Mouse (Mus musculus) neural tube, embryonic 15.5 days (tissue): Measurements from ENCODE around the gene Dnm3. TPM values are rescaled to one million over a fixed set of nuclear protein-coding genes. Genes with fewer than 3 reads are reported as not detected.

Experiments used
- ATAC-seq: fragments of 200-750 bp; cut with Nextera tagmentation; 2 replicates; pipeline ENCODE4 v1.8.0; 2017; ENCODE audit warnings: mild to moderate bottlenecking, moderate TSS enrichment, moderate library complexity; ENCODE audit not compliant: low FRiP score
- H3K27ac ChIP-seq: fragments of 300-500 bp; sonication (generic); replicated peaks from 2 replicates; pipeline ENCODE4 v1.5.1; 2015; ENCODE audit warnings: mild to moderate bottlenecking, inconsistent platforms
- H3K27me3 ChIP-seq: fragments of 300-500 bp; sonication (generic); replicated peaks from 2 replicates; pipeline ENCODE4 v1.6.1; 2015; ENCODE audit warnings: inconsistent platforms
- H3K36me3 ChIP-seq: fragments of 300-500 bp; sonication (generic); 2 replicates; pipeline ENCODE4 v1.6.1; 2015; ENCODE audit warnings: inconsistent platforms
- H3K4me1 ChIP-seq: fragments of 300-500 bp; sonication (generic); 2 replicates; pipeline ENCODE4 v1.6.1; 2015; ENCODE audit warnings: inconsistent platforms
- H3K4me2 ChIP-seq: fragments of 300-500 bp; sonication (generic); 2 replicates; pipeline ENCODE4 v1.6.1; 2015; ENCODE audit warnings: inconsistent platforms, mild to moderate bottlenecking, moderate library complexity
- H3K4me3 ChIP-seq: fragments of 300-500 bp; sonication (generic); replicated peaks from 2 replicates; pipeline ENCODE4 v1.5.1; 2015; ENCODE audit warnings: mild to moderate bottlenecking, inconsistent platforms
- H3K9ac ChIP-seq: fragments of 300-500 bp; sonication (generic); replicated peaks from 2 replicates; pipeline ENCODE4 v1.6.1; 2015; ENCODE audit warnings: mild to moderate bottlenecking, inconsistent platforms
- H3K9me3 ChIP-seq: fragments of 300-500 bp; sonication (generic); replicated peaks from 2 replicates; pipeline ENCODE4 v1.6.1; 2016; ENCODE audit warnings: inconsistent platforms
- WGBS: fragments of 180-500 bp; shearing (Covaris S2); methylation state at CpG from one replicate; pipeline ENCODE4 v1.1.7; 2015; ENCODE audit warnings: mixed read lengths; 5-methylcytosine and 5-hydroxymethylcytosine counted together
- polyA plus RNA-seq: library from polyadenylated mRNA; unstranded; fragments of >200 nt; fragmentation: Nextera tagmentation; extraction: Ambion mirVana; gene quantifications from 2 replicates; pipeline ENCODE4 v1.2.1, GENCODE M21; 2015

Gene Dnm3
- polyA plus RNA-seq, 1 experiment from 2014 or later, result 60.8 TPM

- Histone ChIP-seq H3K4me3 (no peak overlapping the region), H3K27ac (no peak overlapping the region), H3K4me2 (no peak overlapping the region), H3K27me3 (no peaks in the 10 kb centered on the region), H3K4me1 (no peaks in the 10 kb centered on the region), H3K36me3 (no peaks in the 10 kb centered on the region), H3K9ac (no peak overlapping the region), H3K9me3 (no peaks in the 10 kb centered on the region)
- WGBS, result 83% methylated on average over 8 of the region's 8 CpGs
- ATAC-seq, result no peak
Observed at GRCm38 (mm10) chr1:162094523-162095272, 383.1 kb downstream of the Dnm3 start.

GRCm38 (mm10) chr1:162093806-162094522 is 383.9 kb downstream of the Dnm3 start:
- no peak for ATAC-seq
- WGBS, result 63% methylated on average over 9 of the region's 9 CpGs
- Histone ChIP-seq H3K4me2 (no peak overlapping the region), H3K36me3 (no peaks in the 10 kb centered on the region), H3K9me3 (no peaks in the 10 kb centered on the region), H3K27ac (no peak overlapping the region), H3K27me3 (no peaks in the 10 kb centered on the region), H3K4me1 (no peaks in the 10 kb centered on the region), H3K9ac (no peak overlapping the region), H3K4me3 (no peak overlapping the region)

- 82% methylated on average over 3 of the region's 3 CpGs for WGBS
- H3K36me3 ChIP-seq, result no peaks in the 10 kb centered on the region
- no peaks in the 10 kb centered on the region for H3K27me3 ChIP-seq
- no peak overlapping the region for H3K4me2 ChIP-seq
- no peak for ATAC-seq
- no peaks in the 10 kb centered on the region for H3K9me3 ChIP-seq
- H3K4me1 ChIP-seq, result no peaks in the 10 kb centered on the region
- H3K9ac ChIP-seq, result no peak overlapping the region
- H3K27ac ChIP-seq, result no peak overlapping the region
- H3K4me3 ChIP-seq, result no peak overlapping the region
Observed at GRCm38 (mm10) chr1:162092899-162093659, 384.8 kb downstream of the Dnm3 start.

- H3K27ac ChIP-seq, result no peak overlapping the region
- no peaks in the 10 kb centered on the region for H3K4me1 ChIP-seq
- no peak for ATAC-seq
- H3K4me3 ChIP-seq, result no peak overlapping the region
- no peak overlapping the region for H3K4me2 ChIP-seq
- WGBS, result 88% methylated on average over 8 of the region's 8 CpGs
- no peaks in the 10 kb centered on the region for H3K36me3 ChIP-seq
- H3K27me3 ChIP-seq, result no peaks in the 10 kb centered on the region
- H3K9ac ChIP-seq, result no peak overlapping the region
- no peaks in the 10 kb centered on the region for H3K9me3 ChIP-seq
Observed at GRCm38 (mm10) chr1:162092401-162092800, 385.4 kb downstream of the Dnm3 start.

GRCm38 (mm10) chr1:162083886-162084478 is 393.9 kb downstream of the Dnm3 start:
- H3K27me3 ChIP-seq, result no peaks in the 10 kb centered on the region
- WGBS, result 69% methylated on average over 9 of the region's 9 CpGs
- ATAC-seq, result no peak

GRCm38 (mm10) chr1:162083354-162083753 is 394.5 kb downstream of the Dnm3 start:
- no peak overlapping the region for H3K27ac ChIP-seq
- H3K27me3 ChIP-seq, result no peaks in the 10 kb centered on the region
- H3K4me2 ChIP-seq, result no peak overlapping the region
- no peaks in the 10 kb centered on the region; the same call in 1 of the 2 replicates for H3K4me1 ChIP-seq
- no peak for ATAC-seq
- 91% methylated on average over 2 of the region's 2 CpGs for WGBS
- H3K9me3 ChIP-seq, result no peaks in the 10 kb centered on the region
- H3K36me3 ChIP-seq, result no peaks in the 10 kb centered on the region
- H3K9ac ChIP-seq, result no peak overlapping the region
- H3K4me3 ChIP-seq, result no peak overlapping the region

More at GRCm38 (mm10) chr1:162083886-162084478, 393.9 kb downstream of the Dnm3 start:
- no peak overlapping the region for H3K9ac ChIP-seq
- H3K4me2 ChIP-seq, result no peak overlapping the region
- no peak overlapping the region for H3K4me3 ChIP-seq
- no peaks in the 10 kb centered on the region; the same call in 1 of the 2 replicates for H3K4me1 ChIP-seq
- H3K36me3 ChIP-seq, result no peaks in the 10 kb centered on the region
- no peak overlapping the region; the same call in 1 of the 2 replicates for H3K27ac ChIP-seq
- no peaks in the 10 kb centered on the region for H3K9me3 ChIP-seq

- Histone ChIP-seq H3K27ac (no peak overlapping the region), H3K4me1 (peaks cover 4% of the 10 kb centered on the region), H3K27me3 (no peaks in the 10 kb centered on the region), H3K9ac (no peak overlapping the region), H3K4me2 (no peak overlapping the region), H3K36me3 (no peaks in the 10 kb centered on the region), H3K4me3 (no peak overlapping the region), H3K9me3 (no peaks in the 10 kb centered on the region)
- no peak for ATAC-seq
- 65% methylated on average over 7 of the region's 7 CpGs for WGBS
Observed at GRCm38 (mm10) chr1:162082711-162083110, 395.1 kb downstream of the Dnm3 start.

GRCm38 (mm10) chr1:162081693-162082372 is 396.0 kb downstream of the Dnm3 start:
- 74% methylated on average over 8 of the region's 8 CpGs for WGBS
- H3K9ac ChIP-seq, result no peak overlapping the region
- no peak overlapping the region for H3K4me2 ChIP-seq
- no peak overlapping the region for H3K4me3 ChIP-seq
- peaks cover 13% of the 10 kb centered on the region for H3K4me1 ChIP-seq
- no peaks in the 10 kb centered on the region for H3K36me3 ChIP-seq
- ATAC-seq, result no peak
- H3K9me3 ChIP-seq, result no peaks in the 10 kb centered on the region
- H3K27ac ChIP-seq, result no peak overlapping the region; the same call in 1 of the 2 replicates
- H3K27me3 ChIP-seq, result no peaks in the 10 kb centered on the region

- H3K27me3 ChIP-seq, result no peaks in the 10 kb centered on the region
- no peak overlapping the region for H3K9ac ChIP-seq
- H3K27ac ChIP-seq, result no peak overlapping the region
- H3K36me3 ChIP-seq, result no peaks in the 10 kb centered on the region
- no peak overlapping the region for H3K4me2 ChIP-seq
- WGBS, result 80% methylated on average over 7 of the region's 7 CpGs
- no peaks in the 10 kb centered on the region for H3K9me3 ChIP-seq
- H3K4me3 ChIP-seq, result no peak overlapping the region
- ATAC-seq, result no peak
- H3K4me1 ChIP-seq, result peaks cover 14% of the 10 kb centered on the region
Observed at GRCm38 (mm10) chr1:162079989-162080388, 397.8 kb downstream of the Dnm3 start.

- WGBS, result 56% methylated on average over 6 of the region's 6 CpGs
- Histone ChIP-seq H3K4me3 (no peak overlapping the region), H3K4me2 (no peak overlapping the region), H3K27me3 (no peaks in the 10 kb centered on the region), H3K9me3 (no peaks in the 10 kb centered on the region), H3K36me3 (no peaks in the 10 kb centered on the region), H3K27ac (0 out of 2 replicates have a peak overlapping the region, but pooled peaks have one; percentile 34), H3K9ac (no peak overlapping the region), H3K4me1 (peaks cover 14% of the 10 kb centered on the region)
- no peak for ATAC-seq
Observed at GRCm38 (mm10) chr1:162077454-162077853, 400.4 kb downstream of the Dnm3 start.

- no peak for ATAC-seq
- Histone ChIP-seq H3K27ac (peak overlapping the region; percentile 34; the same call in 1 of the 2 replicates), H3K27me3 (no peaks in the 10 kb centered on the region), H3K4me1 (peaks cover 14% of the 10 kb centered on the region), H3K4me2 (no peak overlapping the region), H3K9me3 (no peaks in the 10 kb centered on the region), H3K4me3 (no peak overlapping the region), H3K9ac (no peak overlapping the region), H3K36me3 (no peaks in the 10 kb centered on the region)
- 31% methylated on average over 10 of the region's 10 CpGs for WGBS
Observed at GRCm38 (mm10) chr1:162076581-162077001, 401.2 kb downstream of the Dnm3 start.
